Mouse (Mus musculus): Measurements from ENCODE around the gene Tcf7l2. TPM values are rescaled to one million over a fixed set of nuclear protein-coding genes. Genes with fewer than 3 reads are reported as not detected.

The Tcf7l2 gene
- polyA plus RNA-seq, 1 experiment: 18.2 TPM

- Histone ChIP-seq H3K36me3 (ENCODE audit: control insufficient read depth, insufficient read depth, low read length) (no peaks in the 10 kb centered on the region), H3K27me3 (replicated peaks; ENCODE audit: control insufficient read depth, insufficient read depth, low read length) (no peaks in the 10 kb centered on the region), H3K4me3 (ENCODE audit: insufficient read depth, low read depth, low read length) (no peak overlapping the region), H3K4me1 (ENCODE audit: control insufficient read depth, insufficient read depth, low read length) (peaks cover 14% of the 10 kb centered on the region), H3K27ac (ENCODE audit: insufficient read depth, low read depth, low read length) (no peak overlapping the region)
- WGBS: 83% methylated on average over 11 of the region's 11 CpGs
- DNase-seq: no peak
- TF ChIP-seq POLR2A (IDR thresholded peaks at IDR 0.05; ENCODE audit: low read depth, low read length) (no peak), CTCF (conservative IDR thresholded peaks at IDR 0.05; ENCODE audit: insufficient read depth, insufficient read length, low read depth, low read length) (no peak)
Observed at GRCm38 (mm10) chr19:55765814-55766213, 24.2 kb downstream of the Tcf7l2 start.

GRCm38 (mm10) chr19:55767104-55767503 is 25.5 kb downstream of the Tcf7l2 start:
- no peak overlapping the region for H3K4me3 ChIP-seq (ENCODE audit: insufficient read depth, low read depth, low read length)
- H3K4me1 ChIP-seq (ENCODE audit: control insufficient read depth, insufficient read depth, low read length): peaks cover 1% of the 10 kb centered on the region; the same call in 1 of the 2 replicates
- no peaks in the 10 kb centered on the region for H3K36me3 ChIP-seq (ENCODE audit: control insufficient read depth, insufficient read depth, low read length)
- H3K27me3 ChIP-seq (replicated peaks; ENCODE audit: control insufficient read depth, insufficient read depth, low read length): no peaks in the 10 kb centered on the region
- TF ChIP-seq CTCF (conservative IDR thresholded peaks at IDR 0.05; ENCODE audit: insufficient read depth, insufficient read length, low read depth, low read length): no peak
- no peak for TF ChIP-seq POLR2A (IDR thresholded peaks at IDR 0.05; ENCODE audit: low read depth, low read length)
- no peak for DNase-seq
- WGBS: 56% methylated on average over 6 of the region's 6 CpGs
- no peak overlapping the region for H3K27ac ChIP-seq (ENCODE audit: insufficient read depth, low read depth, low read length)

- no peak overlapping the region for H3K4me3 ChIP-seq (ENCODE audit: insufficient read depth, low read depth, low read length)
- no peaks in the 10 kb centered on the region for H3K4me1 ChIP-seq (ENCODE audit: control insufficient read depth, insufficient read depth, low read length)
- H3K27ac ChIP-seq (ENCODE audit: insufficient read depth, low read depth, low read length): no peak overlapping the region
- H3K36me3 ChIP-seq (ENCODE audit: control insufficient read depth, insufficient read depth, low read length): no peaks in the 10 kb centered on the region
- TF ChIP-seq POLR2A (IDR thresholded peaks at IDR 0.05; ENCODE audit: low read depth, low read length): no peak
- TF ChIP-seq CTCF (conservative IDR thresholded peaks at IDR 0.05; ENCODE audit: insufficient read depth, insufficient read length, low read depth, low read length): no peak
- no peaks in the 10 kb centered on the region for H3K27me3 ChIP-seq (replicated peaks; ENCODE audit: control insufficient read depth, insufficient read depth, low read length)
- DNase-seq: no peak
- WGBS: 59% methylated on average over 2 of the region's 2 CpGs
Observed at GRCm38 (mm10) chr19:55767579-55767978, 26.0 kb downstream of the Tcf7l2 start.

GRCm38 (mm10) chr19:55768246-55768645 is 26.6 kb downstream of the Tcf7l2 start:
- Histone ChIP-seq H3K27me3 (replicated peaks; ENCODE audit: control insufficient read depth, insufficient read depth, low read length) (no peaks in the 10 kb centered on the region), H3K4me1 (ENCODE audit: control insufficient read depth, insufficient read depth, low read length) (no peaks in the 10 kb centered on the region; the same call in 1 of the 2 replicates), H3K27ac (ENCODE audit: insufficient read depth, low read depth, low read length) (no peak overlapping the region), H3K4me3 (ENCODE audit: insufficient read depth, low read depth, low read length) (no peak overlapping the region), H3K36me3 (ENCODE audit: control insufficient read depth, insufficient read depth, low read length) (no peaks in the 10 kb centered on the region)
- TF ChIP-seq CTCF (conservative IDR thresholded peaks at IDR 0.05; ENCODE audit: insufficient read depth, insufficient read length, low read depth, low read length) (no peak), POLR2A (IDR thresholded peaks at IDR 0.05; ENCODE audit: low read depth, low read length) (no peak)
- no peak for DNase-seq
- WGBS: 62% methylated on average over 11 of the region's 11 CpGs

GRCm38 (mm10) chr19:55768889-55769288 is 27.3 kb downstream of the Tcf7l2 start:
- H3K27me3 ChIP-seq (replicated peaks; ENCODE audit: control insufficient read depth, insufficient read depth, low read length): no peaks in the 10 kb centered on the region
- H3K36me3 ChIP-seq (ENCODE audit: control insufficient read depth, insufficient read depth, low read length): no peaks in the 10 kb centered on the region
- no peak overlapping the region for H3K27ac ChIP-seq (ENCODE audit: insufficient read depth, low read depth, low read length)
- H3K4me3 ChIP-seq (ENCODE audit: insufficient read depth, low read depth, low read length): no peak overlapping the region
- no peak for TF ChIP-seq POLR2A (IDR thresholded peaks at IDR 0.05; ENCODE audit: low read depth, low read length)
- no peak for TF ChIP-seq CTCF (conservative IDR thresholded peaks at IDR 0.05; ENCODE audit: insufficient read depth, insufficient read length, low read depth, low read length)
- H3K4me1 ChIP-seq (ENCODE audit: control insufficient read depth, insufficient read depth, low read length): no peaks in the 10 kb centered on the region; the same call in 1 of the 2 replicates
- DNase-seq: no peak
- 80% methylated on average over 11 of the region's 11 CpGs for WGBS

- Histone ChIP-seq H3K4me1 (ENCODE audit: control insufficient read depth, insufficient read depth, low read length) (peaks cover 4% of the 10 kb centered on the region; the same call in 1 of the 2 replicates), H3K27ac (ENCODE audit: insufficient read depth, low read depth, low read length) (no peak overlapping the region), H3K36me3 (ENCODE audit: control insufficient read depth, insufficient read depth, low read length) (no peaks in the 10 kb centered on the region), H3K4me3 (ENCODE audit: insufficient read depth, low read depth, low read length) (no peak overlapping the region), H3K27me3 (replicated peaks; ENCODE audit: control insufficient read depth, insufficient read depth, low read length) (no peaks in the 10 kb centered on the region)
- no peak for DNase-seq
- WGBS: 76% methylated on average over 4 of the region's 4 CpGs
- TF ChIP-seq CTCF (conservative IDR thresholded peaks at IDR 0.05; ENCODE audit: insufficient read depth, insufficient read length, low read depth, low read length) (no peak), POLR2A (IDR thresholded peaks at IDR 0.05; ENCODE audit: low read depth, low read length) (no peak)
Observed at GRCm38 (mm10) chr19:55774334-55774733, 32.7 kb downstream of the Tcf7l2 start.

GRCm38 (mm10) chr19:55774824-55775223 is 33.2 kb downstream of the Tcf7l2 start:
- no peak for TF ChIP-seq CTCF (conservative IDR thresholded peaks at IDR 0.05; ENCODE audit: insufficient read depth, insufficient read length, low read depth, low read length)
- no peak for TF ChIP-seq POLR2A (IDR thresholded peaks at IDR 0.05; ENCODE audit: low read depth, low read length)
- Histone ChIP-seq H3K27me3 (replicated peaks; ENCODE audit: control insufficient read depth, insufficient read depth, low read length) (no peaks in the 10 kb centered on the region), H3K4me1 (ENCODE audit: control insufficient read depth, insufficient read depth, low read length) (peaks cover 4% of the 10 kb centered on the region; the same call in 1 of the 2 replicates), H3K36me3 (ENCODE audit: control insufficient read depth, insufficient read depth, low read length) (no peaks in the 10 kb centered on the region), H3K4me3 (ENCODE audit: insufficient read depth, low read depth, low read length) (no peak overlapping the region), H3K27ac (ENCODE audit: insufficient read depth, low read depth, low read length) (no peak overlapping the region)
- no peak for DNase-seq
- 53% methylated on average over 7 of the region's 7 CpGs for WGBS

All from kidney, adult 2 months (tissue).